Mouse (Mus musculus) yolk sac, embryonic 10.5 days (tissue): ENCODE results near the gene Hist1h3e.
A peak's percentile ranks its signal among the peaks of the same experiment; 100 is the strongest.
"Not testable (repeated sequence)": the region's sequence is repeated elsewhere in the genome, so short reads cannot be mapped to it uniquely, and the experiment has no call there.

Source experiments
- DNase-seq: peaks from one replicate; pipeline ENCODE4 v3.0.0-alpha.2; 2017; ENCODE audit warnings: low spot score

The Hist1h3e gene

DNA sequence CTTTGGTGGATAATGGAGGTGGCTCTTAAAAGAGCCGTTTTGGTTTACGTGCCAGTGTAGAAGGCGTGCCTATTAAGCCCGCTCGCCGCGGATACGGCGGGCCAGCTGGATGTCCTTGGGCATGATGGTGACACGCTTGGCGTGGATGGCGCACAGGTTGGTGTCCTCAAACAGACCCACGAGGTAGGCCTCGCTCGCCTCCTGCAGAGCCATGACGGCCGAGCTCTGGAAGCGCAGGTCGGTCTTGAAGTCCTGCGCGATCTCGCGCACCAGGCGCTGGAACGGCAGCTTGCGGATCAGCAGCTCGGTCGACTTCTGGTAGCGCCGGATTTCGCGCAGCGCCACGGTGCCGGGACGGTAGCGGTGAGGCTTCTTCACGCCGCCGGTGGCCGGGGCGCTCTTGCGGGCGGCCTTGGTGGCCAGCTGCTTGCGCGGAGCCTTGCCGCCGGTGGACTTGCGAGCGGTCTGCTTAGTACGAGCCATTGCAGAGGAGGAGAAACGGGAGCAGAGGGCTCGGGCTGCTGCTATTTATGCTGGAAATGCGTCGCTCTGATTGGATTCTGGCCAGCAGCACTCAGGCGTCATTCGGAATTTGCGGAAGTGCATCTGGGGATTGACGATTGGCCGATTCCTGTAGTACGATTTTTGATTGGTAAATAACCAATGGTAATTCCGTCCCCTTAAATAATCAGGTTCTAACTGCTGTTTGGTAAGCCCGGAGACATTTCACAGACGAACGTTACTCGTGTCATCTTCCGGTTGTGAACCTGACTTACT, at the start of gene Hist1h3e:
TSS of gene Hist1h3e (minus strand) at position 487 of the 777 bp plus-strand sequence.
- peak; percentile 98 for DNase-seq

DNA sequence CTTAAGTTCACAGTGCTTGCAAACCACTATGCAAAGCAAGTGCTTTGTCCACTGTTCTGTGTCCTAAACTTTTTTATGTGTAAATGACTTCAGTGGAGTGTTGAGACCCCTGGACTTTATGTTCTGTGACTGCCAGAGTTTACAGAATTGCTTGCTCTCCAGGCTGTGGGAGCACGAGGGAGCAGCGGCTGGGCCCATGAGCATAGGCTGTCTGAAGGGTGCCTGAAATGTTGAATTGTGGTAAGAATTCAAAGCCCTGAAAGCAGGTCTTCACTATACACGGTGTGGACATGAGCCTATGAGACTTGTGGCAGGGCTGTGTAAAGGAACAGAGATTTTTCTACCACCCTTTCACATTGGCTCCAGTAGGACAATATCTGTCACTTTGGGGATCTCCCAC, 49.5 kb upstream of the Hist1h3e start:
- DNase-seq, result no peak

DNA sequence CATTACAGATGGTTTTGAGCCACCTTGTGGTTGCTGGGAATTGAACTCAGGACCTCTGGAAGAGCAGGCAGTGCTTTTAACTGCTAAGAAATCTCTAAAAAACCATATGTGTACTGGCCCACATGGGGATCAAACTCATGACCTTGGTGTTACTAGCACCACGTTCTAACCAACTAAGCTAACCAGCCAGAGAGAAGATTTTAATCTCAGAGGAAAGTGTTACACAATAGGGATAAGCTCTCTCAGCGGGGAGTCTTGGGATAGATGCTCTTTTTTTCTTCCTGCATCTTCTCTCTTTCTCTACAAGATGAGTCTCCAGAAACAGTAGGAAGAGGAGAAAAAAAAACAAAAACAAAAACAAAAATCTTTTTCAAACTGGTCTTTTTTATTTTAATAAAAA, 48.2 kb upstream of the Hist1h3e start:
- DNase-seq, result no peak

DNA sequence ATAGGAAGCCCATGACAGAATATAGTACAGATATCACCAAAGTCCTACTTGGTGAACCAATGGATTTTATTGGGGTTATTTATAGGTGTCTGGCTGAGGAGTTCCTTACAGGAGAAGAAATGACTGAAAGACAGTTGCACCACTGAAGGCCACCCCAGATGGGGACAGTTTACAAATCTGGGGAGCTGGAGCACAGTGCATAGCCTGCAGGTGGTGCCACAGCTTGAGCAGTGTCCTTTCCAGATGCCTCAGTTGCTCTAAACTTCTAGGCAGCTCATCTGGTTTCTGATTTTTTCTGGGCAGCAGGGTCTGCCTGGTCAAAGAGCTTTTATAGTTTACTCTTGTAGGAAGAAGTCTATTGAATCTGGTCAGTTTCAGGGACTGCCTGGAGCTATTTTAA, 47.7 kb upstream of the Hist1h3e start:
- DNase-seq, result no peak

DNA sequence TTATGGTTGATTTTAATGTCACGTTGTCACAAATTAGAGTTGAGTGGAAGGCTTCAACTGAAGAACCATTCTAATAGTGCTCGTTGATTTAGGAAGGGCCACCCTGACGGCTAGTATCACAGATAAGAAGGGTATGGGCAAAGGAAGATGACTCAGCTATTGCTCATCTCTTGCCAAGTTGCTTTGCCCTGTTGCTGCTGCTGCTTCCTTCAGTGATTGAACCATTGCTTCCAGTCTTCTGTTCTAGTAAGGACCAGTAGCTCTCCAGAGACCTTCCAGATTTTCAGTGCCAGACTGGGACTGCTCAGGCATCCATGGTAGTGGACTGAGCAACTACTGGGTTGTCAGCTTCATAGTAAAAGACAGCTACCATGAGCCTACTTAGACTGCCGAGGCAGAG, 47.0 kb upstream of the Hist1h3e start:
- DNase-seq, result no peak

DNA sequence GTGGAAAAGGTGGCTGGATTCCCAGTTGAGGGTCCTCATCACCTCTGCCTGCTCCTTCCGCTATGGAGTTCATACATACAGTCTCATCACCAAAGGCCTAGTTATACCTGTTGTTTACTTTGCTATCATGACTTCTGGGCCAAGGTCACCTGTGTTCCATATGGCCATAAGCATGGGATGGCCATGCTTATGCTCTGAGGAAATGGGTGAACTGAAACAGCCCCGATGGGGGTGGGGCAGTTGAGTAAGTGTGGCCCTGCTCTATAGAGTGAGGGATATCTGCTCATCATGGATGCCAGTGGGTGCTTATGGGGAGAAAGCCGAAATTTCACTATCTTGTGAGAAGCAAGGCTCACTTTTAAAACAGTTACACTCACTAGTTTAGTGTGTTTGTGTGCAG, 42.9 kb upstream of the Hist1h3e start:
- no peak for DNase-seq

DNA sequence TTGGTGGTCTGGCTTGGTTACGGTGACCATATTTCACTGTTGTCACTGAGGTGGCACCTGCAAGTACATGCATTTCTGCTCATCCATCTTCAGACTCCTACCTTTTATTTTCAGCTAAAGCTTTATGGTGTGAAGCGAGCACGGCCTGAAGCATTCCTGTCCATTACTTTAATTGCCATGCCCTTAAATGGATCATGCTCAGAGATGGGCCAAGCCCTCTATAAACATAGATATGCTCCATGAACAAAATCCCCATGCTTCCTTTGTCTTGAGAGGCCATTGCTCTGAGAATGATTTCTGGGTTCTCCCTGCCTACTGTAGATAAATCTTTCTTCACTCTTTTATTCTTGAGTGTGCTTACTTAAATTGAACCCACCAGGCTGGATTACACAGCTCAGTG, 42.3 kb upstream of the Hist1h3e start:
- DNase-seq, result no peak

DNA sequence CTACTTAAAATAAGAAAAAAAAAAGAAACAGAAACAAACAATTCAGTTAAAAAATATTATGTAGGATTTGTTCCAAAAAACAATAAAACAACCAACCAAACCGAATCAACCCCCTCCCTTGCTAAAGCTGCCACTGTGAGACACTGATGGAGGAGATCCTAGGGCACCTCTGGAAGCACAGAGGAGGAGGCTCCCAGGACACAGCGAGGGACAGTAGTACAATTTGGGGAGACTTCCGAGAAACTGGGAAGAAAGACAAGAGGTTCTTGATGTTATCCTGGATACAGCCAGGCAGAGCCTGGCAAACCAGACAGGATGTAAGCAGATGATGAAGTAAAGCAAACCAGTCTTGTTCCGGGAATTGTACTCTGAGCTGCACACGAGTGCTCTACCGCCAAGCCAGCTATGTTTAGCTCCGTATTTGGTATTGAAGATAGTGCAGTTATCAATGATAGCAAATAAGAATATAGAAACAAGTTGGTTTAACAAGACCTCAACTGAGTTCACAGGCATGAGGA, 41.1 kb upstream of the Hist1h3e start:
- DNase-seq, result no peak

DNA sequence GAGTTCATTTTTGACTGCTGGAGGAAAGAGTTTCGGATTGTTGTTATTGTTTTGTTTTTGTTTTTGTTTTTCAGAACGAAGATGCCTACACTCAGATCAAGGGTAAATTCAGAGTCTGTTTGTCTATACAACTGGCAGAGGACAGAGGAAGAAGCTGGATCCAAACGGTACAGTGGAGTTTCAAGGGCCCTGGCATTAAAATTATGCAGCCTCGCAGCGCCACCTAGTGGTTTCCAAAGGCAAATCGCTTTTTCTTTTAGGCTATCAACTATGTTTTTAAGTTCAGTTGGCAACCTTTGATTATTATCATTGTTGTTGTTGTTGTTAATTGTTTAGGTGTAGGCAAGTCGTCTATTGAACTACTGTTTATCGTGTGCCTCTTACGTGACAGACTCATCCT, 35.8 kb upstream of the Hist1h3e start:
- peak; percentile 58 for DNase-seq

DNA sequence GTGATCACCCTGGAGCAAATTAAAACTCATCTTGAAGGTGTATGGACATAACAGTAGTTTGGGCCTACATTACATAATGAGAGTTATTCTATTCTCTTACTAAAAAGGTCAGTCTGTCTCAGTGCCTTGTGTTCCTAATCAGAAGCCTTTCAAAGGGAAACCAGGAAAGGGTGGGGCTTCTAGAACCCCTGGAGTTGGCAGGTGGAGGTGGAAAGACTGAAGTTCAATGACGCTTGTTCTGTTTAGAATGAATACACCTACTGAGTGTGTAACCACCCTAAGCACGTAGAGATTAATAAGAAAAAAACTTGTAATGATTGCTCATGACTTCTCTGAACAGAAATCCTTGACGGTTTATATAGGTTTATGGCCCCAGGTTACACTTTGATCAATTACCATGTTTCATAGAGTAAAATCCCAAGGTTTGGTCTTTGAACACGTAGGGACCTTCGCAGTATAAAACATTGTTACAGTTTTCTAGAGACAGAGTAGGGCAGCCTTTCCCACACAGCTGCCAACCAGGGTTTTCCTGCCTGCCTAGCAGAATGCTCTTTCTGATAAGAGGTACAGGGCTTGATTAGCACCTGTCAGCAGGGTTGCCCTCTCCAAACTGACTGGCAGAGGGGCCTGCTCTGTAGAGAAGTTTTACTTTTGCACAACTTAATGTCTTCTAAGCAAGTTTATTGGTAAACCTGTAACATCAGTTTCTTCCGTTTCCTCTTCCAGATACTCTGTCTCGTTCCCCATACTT, 33.6 kb upstream of the Hist1h3e start:
- no peak for DNase-seq

DNA sequence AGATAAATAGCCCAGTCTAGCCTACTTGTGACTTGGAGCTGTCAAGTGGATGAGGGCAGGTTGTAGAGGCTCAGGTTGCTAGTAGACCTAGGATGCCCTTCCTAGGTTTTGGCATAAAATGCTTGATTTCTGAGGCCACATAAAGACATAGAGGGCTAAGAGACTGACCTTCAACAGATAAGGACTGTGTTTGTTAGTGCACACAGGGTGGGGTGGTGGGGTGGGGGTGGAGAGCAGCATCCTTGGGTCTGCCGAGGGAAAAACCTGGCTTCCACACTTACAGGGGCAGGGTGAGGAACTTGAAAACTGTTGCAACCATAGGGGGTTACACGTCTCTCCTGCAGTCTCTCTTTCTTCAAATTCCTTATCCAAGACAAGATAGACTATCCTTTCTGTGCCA, 33.0 kb upstream of the Hist1h3e start:
- DNase-seq, result no peak

DNA sequence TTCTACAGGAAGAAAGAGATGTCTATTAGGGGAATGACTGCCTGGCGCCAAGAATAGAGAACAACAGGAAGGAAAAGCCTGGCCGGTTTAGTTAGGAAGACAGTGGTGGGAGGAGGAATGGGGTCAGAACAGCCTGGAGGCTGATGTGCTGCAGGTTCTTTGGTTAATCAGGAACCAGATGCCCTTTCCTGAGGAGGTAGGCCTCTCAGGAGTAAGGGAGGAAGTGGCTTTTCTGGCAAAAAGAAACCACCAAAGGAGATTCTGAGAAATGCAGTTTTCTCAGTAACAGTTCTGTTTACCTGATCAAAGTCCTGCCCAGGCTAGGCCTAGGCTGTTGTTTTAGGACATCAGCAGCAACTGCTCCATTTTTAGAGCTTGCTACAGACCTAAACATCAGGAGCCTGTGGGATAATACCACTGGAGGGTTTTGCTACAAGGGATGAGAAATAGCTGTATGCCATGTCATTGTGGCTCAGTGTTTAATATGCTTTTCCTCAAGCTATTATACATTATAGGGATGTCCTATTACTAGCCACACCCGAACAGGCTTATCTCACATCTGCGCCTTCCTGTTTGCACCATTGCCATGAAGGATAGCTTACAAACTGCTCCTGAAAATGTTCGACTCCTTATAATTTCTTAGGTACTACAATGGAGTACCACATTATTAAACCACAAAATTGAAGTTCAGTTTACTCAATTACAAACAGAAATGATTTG, 31.0 kb upstream of the Hist1h3e start:
- DNase-seq, result peak; percentile 84

DNA sequence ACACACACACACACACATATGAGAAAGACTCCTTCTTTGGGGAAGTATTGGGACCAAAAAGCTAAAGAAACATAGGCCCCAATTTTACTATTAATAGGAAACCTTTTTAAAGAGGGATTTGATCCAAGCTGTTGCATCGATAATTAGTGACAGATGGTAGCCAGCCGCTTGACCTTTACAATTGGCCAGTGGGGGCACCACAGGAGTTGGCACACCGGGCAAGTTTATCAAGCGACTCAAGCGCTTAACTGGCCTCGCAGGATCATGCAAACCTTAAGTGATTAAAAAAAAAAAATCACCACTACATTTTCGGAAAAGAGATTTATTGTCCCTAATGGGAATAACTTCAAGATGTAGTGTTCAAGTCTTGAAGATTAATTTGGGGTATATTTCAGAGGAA, 30.4 kb upstream of the Hist1h3e start:
- no peak for DNase-seq

DNA sequence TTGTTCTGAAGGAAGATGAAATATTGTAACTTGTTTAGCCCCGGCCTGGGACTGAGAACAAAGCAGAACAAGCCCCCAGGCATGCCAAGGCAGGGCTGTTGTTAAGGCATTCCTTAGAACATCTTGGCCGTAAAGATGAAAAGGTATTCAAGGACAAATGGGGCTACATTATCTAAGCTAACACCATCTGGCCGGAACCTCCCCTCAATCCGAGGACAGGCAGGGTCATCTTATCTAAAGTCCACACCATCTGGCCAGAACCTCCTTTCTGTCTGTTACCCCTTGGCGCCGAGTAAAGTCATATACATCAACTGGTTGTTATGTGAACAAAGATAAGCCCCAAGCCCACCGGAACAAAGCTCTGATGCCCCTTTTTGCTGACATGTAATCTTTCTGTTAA, 29.7 kb upstream of the Hist1h3e start:
- not testable (repeated sequence) for DNase-seq

DNA sequence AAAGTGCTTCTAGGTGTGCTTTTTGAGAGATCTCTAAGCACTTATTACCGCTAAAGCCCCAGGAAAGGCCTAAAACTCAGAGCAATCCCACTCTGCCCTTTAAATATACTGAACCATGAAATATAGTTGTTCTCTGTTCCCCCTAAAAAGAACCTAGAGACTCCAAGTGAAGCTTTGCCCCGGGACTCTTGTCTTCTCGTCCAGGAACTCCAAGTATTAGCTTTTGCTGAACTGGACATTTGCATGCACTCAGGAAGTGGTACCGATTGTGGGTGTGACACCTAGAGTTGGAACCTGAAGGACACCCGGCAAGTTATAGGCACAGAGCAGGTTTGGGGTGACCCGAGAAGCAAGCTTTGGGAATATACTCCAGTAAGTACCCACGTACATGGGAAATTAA, 29.0 kb upstream of the Hist1h3e start:
- DNase-seq, result no peak

DNA sequence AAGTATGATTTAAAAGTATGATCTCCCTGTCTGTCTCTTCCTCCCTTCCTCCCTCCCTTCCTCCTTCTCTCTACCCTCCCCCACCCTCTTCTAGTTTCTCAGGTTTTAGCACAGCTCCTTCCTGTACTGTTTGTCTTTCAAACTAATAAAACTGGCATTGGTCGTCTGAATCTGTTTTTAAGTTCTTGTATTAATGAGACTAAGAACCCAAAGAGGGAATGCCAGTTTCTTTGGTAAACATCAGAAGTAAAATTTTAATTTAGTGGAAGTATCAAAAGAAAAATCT, 24.7 kb upstream of the Hist1h3e start:
- no peak for DNase-seq

DNA sequence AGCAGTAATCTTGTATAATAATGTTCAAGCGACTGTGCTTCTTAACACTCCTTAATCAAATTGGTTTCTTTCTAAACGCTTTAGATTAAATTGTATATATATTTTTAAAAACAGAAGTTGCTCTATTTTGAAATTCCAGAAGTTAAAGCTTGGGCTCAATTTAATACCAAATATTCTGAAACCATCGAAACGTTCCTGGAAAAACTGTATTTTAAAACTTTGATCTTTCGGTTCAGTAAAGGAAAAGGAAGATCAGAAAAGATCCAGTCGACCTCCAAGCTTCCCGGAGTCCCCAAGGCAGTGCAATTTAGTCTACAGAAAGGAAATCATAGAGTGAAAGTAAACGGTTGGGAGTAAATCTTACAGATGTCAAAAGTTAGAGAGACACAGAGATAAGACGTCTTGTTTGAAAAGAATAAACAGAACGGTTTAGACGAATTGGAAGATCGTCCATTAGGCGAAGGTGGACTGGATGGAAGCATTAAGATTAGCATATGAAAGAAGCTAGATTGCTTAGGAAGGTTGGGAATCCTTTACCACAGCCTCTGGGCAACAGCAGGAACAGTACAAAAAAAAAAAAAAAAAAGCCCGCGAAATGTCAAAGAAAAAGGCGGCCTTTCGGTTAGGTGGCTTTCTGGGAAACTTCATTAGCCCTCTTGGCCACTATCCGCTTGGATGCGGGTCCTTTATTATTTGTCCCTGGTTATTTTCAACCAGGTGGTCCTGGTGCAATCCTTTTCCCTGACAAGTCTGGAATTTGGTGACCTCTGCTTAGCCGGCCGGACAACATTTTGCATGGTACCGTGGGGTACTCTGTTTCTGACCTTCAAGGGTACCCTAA, 24.1 kb upstream of the Hist1h3e start:
- no peak for DNase-seq

DNA sequence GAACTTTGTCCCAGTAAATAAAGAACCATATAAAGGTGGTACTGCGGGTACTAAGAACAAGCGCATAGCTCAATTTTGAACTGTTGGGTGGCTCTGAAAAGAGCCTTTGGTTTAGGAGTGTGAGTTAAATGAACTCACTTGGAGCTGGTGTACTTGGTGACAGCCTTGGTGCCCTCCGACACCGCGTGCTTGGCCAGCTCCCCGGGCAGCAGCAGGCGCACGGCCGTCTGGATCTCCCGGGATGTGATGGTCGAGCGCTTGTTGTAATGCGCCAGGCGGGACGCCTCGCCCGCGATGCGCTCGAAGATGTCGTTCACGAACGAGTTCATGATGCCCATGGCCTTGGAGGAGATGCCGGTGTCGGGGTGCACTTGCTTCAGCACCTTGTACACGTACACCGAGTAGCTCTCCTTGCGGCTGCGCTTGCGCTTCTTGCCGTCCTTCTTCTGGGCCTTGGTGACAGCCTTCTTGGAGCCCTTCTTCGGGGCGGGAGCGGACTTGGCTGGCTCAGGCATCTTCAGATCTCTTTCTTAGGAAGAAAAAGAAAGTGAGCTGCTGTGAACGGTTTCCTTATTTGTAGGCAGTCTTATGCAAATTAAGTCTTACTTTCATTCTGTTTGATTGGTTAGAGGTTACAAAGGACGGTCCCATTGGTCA, 23.4 kb upstream of the Hist1h3e start:
- peak; percentile 93 for DNase-seq

DNA sequence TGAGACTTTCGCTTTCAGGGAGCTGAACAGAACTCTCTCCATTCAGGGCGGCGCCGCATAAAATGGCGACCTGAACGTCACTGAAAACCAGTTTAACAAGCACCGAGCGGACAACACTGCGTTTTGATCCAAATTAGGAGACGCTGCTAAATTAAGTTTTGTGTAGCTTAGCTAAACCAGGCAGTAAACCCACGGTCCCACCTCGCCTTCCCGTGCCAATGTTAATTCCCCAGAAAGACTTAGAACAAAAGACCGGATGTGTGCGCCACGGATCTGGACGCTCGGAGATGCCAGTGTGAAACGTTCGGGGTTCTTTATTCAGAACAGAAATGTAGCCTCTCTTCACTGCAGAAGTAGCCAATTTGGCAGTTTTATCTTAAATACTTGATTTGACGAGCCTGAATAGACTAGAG, 22.9 kb upstream of the Hist1h3e start:
- peak; percentile 79 for DNase-seq

DNA sequence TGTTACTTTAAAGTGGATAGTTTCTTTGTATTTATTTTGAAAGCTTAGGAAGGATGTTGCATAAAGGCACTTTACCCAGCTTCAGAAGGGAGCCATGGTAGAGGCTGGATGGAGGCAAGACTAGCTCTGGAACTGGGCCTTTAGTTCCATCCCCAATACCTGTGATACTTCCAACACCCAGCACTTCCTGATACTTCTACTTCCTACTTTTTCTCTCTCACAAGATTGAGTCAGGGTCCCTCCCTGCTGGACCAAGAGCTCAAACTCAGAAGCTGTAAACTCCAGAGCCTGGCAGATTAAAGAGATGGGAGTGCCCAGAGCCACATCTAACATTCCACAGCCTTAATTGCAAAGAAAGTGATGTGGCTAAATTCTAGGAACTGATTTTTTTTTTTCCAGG, 22.2 kb upstream of the Hist1h3e start:
- no peak for DNase-seq

DNA sequence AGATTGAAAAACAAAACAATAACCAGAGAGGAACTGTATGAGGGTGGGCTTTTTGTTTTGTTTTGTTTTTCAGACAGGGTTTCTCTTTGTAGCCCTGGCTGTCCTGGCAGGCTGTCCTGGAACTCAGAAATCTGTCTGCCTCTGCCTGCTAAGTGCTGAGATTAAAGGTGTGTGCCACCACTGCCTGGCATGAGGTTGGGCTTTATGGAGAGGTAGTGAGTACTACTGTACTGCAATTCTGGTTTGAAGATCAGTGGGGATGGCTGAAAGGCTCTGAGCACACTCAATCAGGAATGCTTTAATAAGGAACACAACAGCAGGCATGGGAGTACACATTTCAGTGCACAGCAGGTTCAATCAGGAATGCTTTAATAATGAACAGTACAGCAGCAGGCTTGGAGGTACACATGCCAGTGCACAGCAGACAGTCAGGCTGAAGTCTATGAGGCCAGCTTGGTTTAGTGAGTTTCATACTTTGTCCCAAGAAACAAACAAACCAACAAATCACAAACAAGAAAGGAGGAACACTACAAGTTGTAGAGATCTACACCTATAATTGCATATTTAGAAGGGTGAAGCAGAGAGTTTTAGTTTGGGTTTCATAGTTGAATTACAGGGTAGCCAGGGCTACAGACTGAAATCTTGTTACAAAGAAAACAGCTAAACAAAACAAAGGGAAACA, 21.4 kb upstream of the Hist1h3e start:
- DNase-seq, result no peak
